Mouse (Mus musculus): ENCODE measurements around the gene Elavl3.
"Not testable (repeated sequence)": the region's sequence is repeated elsewhere in the genome, so short reads cannot be mapped to it uniquely, and the experiment has no call there.

Elavl3 gene

DNA sequence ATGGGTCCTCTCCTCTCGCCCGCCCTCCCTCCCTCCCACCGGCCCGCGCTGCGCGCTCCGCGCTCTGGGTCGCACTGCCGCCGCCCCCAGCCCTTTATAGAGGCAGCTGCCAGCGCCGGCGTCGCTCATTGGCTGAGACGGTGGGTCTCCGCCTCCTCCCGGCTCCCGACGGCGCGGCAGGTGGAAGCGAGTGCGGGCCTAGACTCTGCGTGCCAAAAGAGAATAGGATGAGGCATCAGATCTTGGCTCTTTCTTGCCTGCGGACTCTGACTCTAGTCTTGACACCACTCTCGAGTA lies at the start of gene Elavl3:
TSS of gene Elavl3 (minus strand) at position 66 of the 297 bp plus-strand sequence.
- no peak for DNase-seq (ENCODE audit: low spot score)

GRCm38 (mm10) chr9:22099922-22100321 lies 48.1 kb upstream of the Elavl3 start:
- DNase-seq (ENCODE audit: low spot score) = no peak

- peak; percentile 26 for DNase-seq (ENCODE audit: low spot score)
Measured at GRCm38 (mm10) chr9:22098993-22099696, 47.3 kb upstream of the Elavl3 start, which contains the start of gene Cnn1. Cnn1 (plus strand) TSS chr9:22099216.

DNA sequence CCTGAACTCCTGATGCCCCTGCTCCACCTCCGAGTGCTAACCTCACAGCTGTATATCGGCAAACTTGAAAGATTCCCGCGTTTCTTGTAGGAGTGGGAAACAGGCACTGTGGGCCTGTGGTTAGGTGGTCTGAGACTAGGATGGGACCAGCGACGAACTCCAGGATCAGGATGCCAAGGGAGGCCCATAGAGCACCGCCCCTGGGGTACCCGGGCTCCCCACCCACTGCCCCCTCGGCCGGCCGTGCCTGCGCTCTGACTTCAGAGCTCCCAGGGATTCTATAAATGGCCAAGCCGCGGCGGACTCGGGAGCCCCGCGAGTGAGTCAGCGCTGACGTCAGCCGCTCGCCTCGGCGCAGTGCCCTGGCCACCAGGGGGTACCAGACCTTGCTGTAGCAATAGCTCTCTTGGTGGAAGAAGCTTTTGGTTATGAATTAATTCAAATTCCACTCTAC lies 44.1 kb upstream of the Elavl3 start:
- DNase-seq (ENCODE audit: low spot score) = peak; percentile 84

DNA sequence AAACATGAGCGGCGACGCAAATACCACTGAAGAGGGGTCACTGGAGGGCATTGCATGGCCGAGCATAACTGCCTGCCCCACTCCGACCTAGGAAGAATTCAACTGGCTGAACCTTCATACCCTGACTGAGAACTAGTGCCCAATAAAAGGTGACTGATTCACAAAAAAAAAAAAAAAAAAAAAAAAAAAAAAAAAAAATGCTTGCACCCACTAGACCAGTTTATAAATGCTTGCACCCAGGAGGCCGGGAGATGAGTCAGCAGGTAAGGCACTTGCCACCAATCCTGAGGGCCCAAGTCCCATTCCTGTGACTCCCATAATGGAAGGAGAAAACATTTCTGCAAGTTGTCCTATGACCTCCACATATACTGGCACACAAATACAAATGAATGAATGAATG lies 40.9 kb upstream of the Elavl3 start:
- DNase-seq (ENCODE audit: low spot score) = no peak

DNA sequence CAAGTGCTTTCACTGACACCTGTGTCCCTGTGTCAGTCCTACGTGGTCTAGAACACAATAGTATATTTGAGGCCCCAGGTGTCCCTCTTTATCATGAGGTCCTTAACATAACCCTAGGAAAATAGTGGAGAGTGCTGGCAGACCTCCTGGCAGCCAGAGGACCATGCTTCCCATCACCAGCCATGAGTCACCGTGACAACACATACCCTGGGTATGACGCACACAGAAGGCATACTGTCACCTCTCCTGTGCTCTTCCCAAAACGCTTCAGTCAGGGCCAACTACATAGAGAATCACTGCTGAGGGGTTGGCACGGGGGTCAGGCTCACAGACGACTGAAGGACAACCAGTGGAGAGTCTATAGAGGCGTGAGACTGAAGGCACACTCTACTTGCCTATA lies 38.2 kb upstream of the Elavl3 start:
- DNase-seq (ENCODE audit: low spot score) = no peak

GRCm38 (mm10) chr9:22089281-22089680 lies 37.5 kb upstream of the Elavl3 start:
- no peak for DNase-seq (ENCODE audit: low spot score)

DNA sequence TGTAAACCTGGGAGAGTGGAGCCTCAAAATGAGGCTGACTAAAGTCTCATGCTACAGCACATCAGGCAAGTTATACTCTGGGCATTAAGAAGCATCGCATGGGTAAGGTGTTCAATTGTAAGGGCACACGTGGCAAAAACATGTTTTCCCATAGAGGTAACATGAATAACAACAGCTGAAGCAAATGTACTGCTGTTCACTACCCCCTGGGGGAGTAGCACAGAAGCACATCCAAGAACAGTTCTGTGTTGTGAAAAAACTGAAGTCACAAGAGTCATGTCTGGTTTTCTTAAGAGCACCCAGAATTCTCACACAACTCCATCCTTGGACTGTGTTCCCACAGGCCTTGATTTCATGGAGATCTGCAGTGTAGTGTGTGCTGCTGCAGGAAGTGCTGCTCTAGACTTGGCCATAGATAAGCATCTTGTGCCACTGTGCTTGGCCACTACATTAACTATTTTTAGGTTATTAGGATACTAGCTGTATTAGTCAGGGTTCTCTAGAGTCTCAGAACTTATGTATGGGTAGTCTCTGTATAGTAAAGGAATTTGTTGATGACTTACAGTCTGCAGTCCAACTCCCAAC lies 35.3 kb upstream of the Elavl3 start:
- no peak for DNase-seq (ENCODE audit: low spot score)

DNA sequence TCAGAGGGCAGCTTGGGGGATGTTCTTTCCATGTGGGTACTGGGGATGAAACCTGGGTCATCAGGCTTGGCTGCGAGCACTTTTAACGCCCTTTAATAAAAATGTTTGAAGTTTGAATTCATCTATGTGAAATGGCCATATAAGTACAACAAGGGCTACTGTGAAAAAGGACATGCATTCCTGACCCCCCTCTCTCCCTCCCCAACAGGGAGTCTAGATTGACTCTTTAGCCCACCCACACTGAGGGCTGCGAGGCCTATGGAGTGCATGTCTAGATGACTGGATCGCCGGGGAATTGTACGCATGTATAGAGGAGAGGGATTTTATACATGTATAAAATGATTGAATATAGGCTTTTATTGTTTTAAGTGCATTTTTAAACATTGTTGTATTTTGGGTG lies 34.2 kb upstream of the Elavl3 start:
- DNase-seq (ENCODE audit: low spot score) = no peak

- peak; percentile 87 for DNase-seq (ENCODE audit: low spot score)
Measured at GRCm38 (mm10) chr9:22085022-22085834, 33.4 kb upstream of the Elavl3 start, which contains the start of gene Ecsit. Ecsit (minus strand) TSS chr9:22085438.

DNA sequence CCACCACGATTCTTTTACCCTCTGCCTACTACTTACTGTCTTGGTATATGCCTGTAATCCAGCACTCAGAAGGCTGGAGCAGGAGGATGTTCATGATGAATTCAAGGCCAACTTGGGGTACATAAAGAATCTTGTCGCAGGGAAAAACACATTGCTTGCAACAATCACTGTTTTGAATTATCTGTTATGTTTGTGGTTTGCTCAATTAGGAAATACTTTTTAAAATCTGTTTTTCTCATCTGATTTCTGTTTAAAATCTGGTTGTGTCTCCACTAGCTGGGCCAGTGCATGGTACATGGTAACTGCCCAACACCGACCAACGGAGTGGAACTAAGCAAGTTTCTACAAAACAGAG lies 32.8 kb upstream of the Elavl3 start:
- DNase-seq (ENCODE audit: low spot score) = no peak

- no peak for DNase-seq (ENCODE audit: low spot score)
Measured at GRCm38 (mm10) chr9:22076223-22076622, 24.4 kb upstream of the Elavl3 start.

- not testable (repeated sequence) for DNase-seq (ENCODE audit: low spot score)
Measured at GRCm38 (mm10) chr9:22075778-22076177, 24.0 kb upstream of the Elavl3 start.

DNA sequence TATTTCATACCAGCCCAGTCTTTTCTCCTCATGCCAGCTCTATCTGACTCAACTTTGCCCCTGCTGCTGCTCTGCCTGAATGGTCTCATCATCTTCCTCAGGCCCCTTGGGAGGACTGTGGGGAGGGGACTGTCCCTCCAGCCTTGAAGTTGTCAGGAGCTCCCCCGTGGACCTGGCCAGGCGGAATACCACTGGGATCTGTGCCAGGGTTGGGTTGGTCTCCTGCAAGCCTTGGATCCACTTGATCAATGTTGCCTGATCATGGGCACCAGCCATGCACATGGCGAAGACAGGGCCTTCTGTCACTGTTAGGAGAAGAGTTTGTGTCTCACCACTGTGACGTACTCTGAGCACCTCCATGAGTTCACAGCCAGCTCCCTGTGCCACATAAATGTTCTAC lies 20.5 kb upstream of the Elavl3 start:
- DNase-seq (ENCODE audit: low spot score) = no peak

GRCm38 (mm10) chr9:22070791-22071573 lies 19.2 kb upstream of the Elavl3 start, which contains the start of the genes Gm49318 and Zfp653:
Gm49318 (minus strand) TSS chr9:22071259.
Zfp653 (minus strand) TSS chr9:22071376.
- DNase-seq (ENCODE audit: low spot score) = peak; percentile 96

GRCm38 (mm10) chr9:22069881-22070553 lies 18.2 kb upstream of the Elavl3 start:
- DNase-seq (ENCODE audit: low spot score) = no peak

DNA sequence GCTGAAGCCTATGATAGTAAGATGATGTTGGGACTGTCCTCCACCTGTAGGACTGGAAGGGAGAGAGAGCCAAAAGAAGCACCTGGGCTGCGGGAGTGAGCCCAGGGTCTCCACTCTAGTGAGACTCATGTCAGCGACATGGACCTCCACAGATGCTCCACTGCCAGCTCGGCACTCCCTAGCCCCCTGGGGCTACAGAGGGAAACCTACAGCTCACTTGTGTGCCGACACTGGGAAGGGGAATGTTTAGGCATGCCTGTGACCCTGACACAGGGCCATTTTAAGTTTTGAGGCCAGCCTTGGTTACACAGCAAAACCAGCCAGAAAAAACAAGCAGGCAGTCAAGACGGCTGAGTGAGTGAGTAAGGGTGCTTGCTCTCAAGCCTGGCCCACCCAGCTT lies 15.4 kb upstream of the Elavl3 start:
- DNase-seq (ENCODE audit: low spot score) = no peak

DNA sequence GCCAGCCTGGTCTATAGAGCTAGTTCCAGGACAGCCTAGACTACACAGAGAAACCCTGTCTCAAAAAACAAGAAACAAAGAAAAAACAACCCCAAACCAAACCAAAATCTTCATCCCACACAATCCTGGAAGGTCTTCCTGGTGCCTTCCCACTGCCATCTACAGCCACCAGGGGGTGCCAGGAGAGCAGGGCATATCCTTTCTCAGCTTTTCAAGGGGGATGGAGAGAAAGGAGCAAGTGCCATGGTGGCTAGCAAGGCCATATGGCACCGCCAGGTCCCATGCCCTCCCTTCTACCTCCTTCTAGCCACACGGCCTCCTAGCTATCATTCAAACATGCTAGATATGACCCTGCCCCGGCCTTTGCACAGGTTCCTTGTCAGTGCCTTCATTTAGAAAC lies 14.6 kb upstream of the Elavl3 start:
- peak; percentile 55 for DNase-seq (ENCODE audit: low spot score)

DNA sequence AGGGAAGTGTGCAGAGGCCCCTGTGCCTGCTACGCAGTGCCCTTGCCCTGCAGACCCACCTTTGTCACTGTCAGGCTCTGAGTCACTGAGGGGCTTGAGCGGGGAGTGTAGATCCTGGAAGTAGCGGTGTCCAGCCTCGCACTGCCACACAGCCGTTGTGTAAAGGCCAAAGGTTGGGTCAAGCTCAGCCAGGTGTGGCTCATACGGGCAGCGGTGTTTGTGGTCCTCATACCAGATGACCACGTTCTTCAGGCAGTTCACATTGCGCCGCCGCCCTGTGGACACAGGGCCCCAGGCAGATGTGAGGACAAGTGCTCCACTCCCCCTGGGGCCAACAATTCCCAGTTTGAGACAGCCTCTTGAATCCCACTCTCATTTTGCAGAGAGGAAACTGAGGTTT lies 13.8 kb upstream of the Elavl3 start:
- no peak for DNase-seq (ENCODE audit: low spot score)

DNA sequence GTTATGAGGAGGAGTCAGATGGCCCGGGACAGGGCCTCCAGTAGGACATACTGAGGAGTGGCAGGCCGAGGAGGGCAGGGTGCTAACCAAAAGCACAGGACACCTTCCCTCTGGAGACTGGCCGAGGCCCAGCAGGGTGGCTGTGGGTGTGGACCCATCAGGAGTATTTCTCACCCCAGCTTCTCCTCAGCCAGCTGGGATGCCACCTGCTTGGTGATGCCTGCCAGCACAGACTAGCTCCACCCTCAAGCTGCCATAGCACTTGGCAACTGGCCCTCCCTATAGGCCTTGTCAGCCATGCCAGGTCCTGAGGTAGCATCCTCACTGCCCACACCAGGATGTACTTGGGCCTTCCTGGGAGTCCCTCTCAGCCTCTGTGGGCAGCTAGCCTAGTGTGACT lies 12.5 kb upstream of the Elavl3 start:
- no peak for DNase-seq (ENCODE audit: low spot score)

DNA sequence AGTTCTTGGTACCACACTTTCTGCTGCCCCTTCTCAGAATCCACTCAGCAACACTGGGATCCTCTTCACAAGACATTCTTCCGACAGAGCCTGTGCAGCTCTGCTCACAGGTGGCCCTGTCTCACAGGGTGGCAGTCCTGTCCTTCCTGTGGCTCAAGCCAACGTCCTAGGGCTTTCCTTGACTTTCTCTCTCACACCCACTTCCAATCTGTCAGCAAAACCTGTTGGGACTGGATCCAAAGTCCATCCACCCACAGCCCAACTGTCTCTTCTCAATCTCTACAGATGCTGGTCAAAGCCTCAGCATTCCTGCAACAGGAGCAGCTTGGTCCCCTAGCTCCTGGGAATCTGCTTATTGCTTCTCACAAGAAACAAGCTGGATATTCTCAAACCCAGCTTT lies 9.5 kb upstream of the Elavl3 start:
- DNase-seq (ENCODE audit: low spot score) = no peak

DNA sequence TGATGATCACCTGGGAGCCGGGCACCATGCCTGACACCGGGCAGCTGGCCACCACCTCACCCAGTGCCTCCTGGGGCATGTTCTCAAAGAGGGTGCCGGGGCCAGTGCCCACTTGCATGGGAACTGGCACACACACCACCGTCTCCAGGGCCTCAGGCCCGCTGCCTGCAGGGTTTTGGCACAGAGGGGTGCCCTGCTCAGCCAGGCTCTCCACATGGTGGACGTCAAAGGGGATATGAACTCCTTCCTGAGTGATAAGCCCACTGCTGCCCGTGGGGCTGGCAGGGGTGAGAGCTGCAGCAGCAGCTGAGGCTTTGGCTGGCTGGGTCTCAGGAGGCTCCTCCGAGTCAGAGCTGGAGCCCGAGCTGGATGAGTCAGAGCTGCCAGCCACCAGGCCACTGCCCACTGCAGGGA lies 6.2 kb upstream of the Elavl3 start:
- no peak for DNase-seq (ENCODE audit: low spot score)
